Comparison of ENCODE assay signal across 17 mouse cellular contexts in the genomic region with DNA sequence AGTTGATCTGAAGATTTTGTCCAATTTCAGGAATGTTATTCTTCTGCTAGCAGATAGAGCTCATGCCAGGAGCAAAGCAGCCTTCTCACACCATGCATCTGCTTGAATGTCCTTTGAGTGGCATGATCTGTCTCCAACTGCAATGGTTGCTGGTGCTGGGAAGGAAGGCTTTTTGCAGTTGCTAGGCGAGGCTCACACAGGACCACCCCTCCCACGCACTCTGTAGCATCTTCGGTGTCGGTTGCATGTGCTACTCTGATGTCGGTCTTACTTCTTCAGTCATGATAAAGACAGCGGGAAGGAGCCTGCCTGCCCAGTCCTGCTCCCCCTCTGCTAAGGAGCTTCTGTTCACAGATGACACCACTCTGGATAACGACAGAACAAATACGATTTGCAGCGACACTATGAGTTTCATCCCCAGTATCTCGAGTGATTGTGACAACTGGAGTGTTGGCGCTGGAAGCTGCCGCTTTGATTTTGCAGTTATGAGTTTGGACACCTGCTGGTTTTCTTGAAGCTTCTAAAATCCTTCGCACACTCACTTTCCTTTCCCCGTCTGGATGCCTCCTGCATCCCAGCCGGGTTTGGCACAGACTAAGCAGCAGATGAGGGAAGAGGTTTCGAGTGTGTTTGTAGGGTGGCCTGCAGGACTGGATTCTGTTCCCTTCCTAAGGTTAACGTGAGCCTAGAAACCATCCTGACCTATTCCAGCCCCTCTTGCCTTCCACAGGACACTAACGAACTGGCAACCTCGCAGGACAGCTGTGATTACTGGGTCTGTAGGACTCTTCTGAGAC.
DNase-seq lines count a peak whose midpoint lies in the region; ATAC-seq and TF ChIP-seq lines count a peak whose summit lies in the region.
"Had no signal": no experiment of that assay in that cellular context is flagged by ENCODE, and none has a peak within 500 bp of the region (broad histone marks: within the 10 kb centered on the region; RNA-seq: fewer than 3 reads in every experiment).

No protein-coding gene starts in this region.

- no peaks in the 10 kb centered on the region for H3K9me3 ChIP-seq in kidney, postnatal 0 days (replicated peaks; ENCODE audit: low read length)
- H3K9me3 ChIP-seq: embryonic facial prominence, embryonic 12.5 days; limb, embryonic 12.5 days had no signal

- no peak overlapping the region for H3K4me2 ChIP-seq in kidney, postnatal 0 days (ENCODE audit: low read length)
- H3K4me2 ChIP-seq: embryonic facial prominence, embryonic 12.5 days; hindbrain, embryonic 14.5 days; limb, embryonic 12.5 days had no signal

- no peak for TF ChIP-seq CTCF in kidney, postnatal 0 days (IDR thresholded peaks at IDR 0.05; ENCODE audit: low read depth)

- no peak overlapping the region for H3K4me3 ChIP-seq in kidney, postnatal 0 days (replicated peaks; ENCODE audit: low read depth, low read length)
- H3K4me3 ChIP-seq: embryonic facial prominence, embryonic 12.5 days; limb, embryonic 12.5 days had no signal

- WGBS in kidney, postnatal 0 days: 66% methylated on average over 19 of the region's 19 CpGs

- no peaks in the 10 kb centered on the region for H3K36me3 ChIP-seq in kidney, postnatal 0 days (ENCODE audit: insufficient read depth, low read length)
- H3K36me3 ChIP-seq: embryonic facial prominence, embryonic 12.5 days; G1E; limb, embryonic 12.5 days had no signal

- H3K9ac ChIP-seq in kidney, postnatal 0 days (ENCODE audit: low read depth, low read length): no peak overlapping the region
- H3K9ac ChIP-seq: embryonic facial prominence, embryonic 12.5 days; hindbrain, embryonic 14.5 days; limb, embryonic 12.5 days had no signal

- peak; percentile 29 for DNase-seq in kidney, postnatal 0 days (ENCODE audit: low spot score)
- DNase-seq in kidney, adult 9 months: no peak
- DNase-seq in frontal cortex, postnatal 14 days (ENCODE audit: low spot score in 2 of 2): peak; percentile 19 to 42
- DNase-seq in left cerebral cortex, postnatal 14 days (ENCODE audit: low spot score in 2 of 2): peak; percentile 38 to 89
- peak; percentile 16 for DNase-seq in right cerebral cortex, postnatal 4 days
- DNase-seq in urinary bladder, postnatal 36 days (ENCODE audit: low spot score in 2 of 2): no peak
- no peak for DNase-seq in spleen, postnatal 10 days (ENCODE audit: low spot score in 2 of 2)
- no peak for DNase-seq in kidney, postnatal 14 days
- DNase-seq: adrenal gland, postnatal 25 days; cerebellum, postnatal 25 days; kidney, postnatal 4 days; thymus, postnatal 4 days had no signal

- H3K4me1 ChIP-seq in kidney, postnatal 0 days (replicated peaks; ENCODE audit: insufficient read depth, low read length): no peaks in the 10 kb centered on the region
- H3K4me1 ChIP-seq: limb, embryonic 12.5 days had no signal

- no peak overlapping the region for H3K27ac ChIP-seq in kidney, postnatal 0 days
- H3K27ac ChIP-seq: embryonic facial prominence, embryonic 12.5 days; hindbrain, embryonic 14.5 days; limb, embryonic 12.5 days had no signal

- ATAC-seq in kidney, postnatal 0 days (replicated peaks; ENCODE audit: low FRiP score, low read depth): no peak
- ATAC-seq: intestine, postnatal 0 days had no signal

- 0 out of 2 replicates have a peak, but pooled peaks cover 2% of the 10 kb centered on the region for H3K27me3 ChIP-seq in kidney, postnatal 0 days (ENCODE audit: insufficient read depth, low read length)
- H3K27me3 ChIP-seq: embryonic facial prominence, embryonic 12.5 days had no signal

- intact Hi-C loops in left cerebral cortex, postnatal 14 days (cut with DNase I): no loop called here

Comparison
In these comparisons a context has a peak if more than half of its experiments do, and no peak if none do; other contexts are left out.
1. DNase-seq: peak in kidney, postnatal 0 days (single experiment), frontal cortex, postnatal 14 days (2 of 2), left cerebral cortex, postnatal 14 days (2 of 2) and right cerebral cortex, postnatal 4 days (single experiment); none in kidney, adult 9 months (single experiment), urinary bladder, postnatal 36 days (0 of 2), spleen, postnatal 10 days (0 of 2) and kidney, postnatal 14 days (single experiment).